Mouse (Mus musculus): ENCODE results near the gene Atad3a.
"Not testable (repeated sequence)": the region's sequence is repeated elsewhere in the genome, so short reads cannot be mapped to it uniquely, and the experiment has no call there.

Atad3a gene

GRCm38 (mm10) chr4:155760613-155761355 is at the start of gene Atad3a:
Gene Atad3a, minus strand, starts transcription at chr4:155761093.
- DNase-seq = peak; percentile 97 to 98

DNA sequence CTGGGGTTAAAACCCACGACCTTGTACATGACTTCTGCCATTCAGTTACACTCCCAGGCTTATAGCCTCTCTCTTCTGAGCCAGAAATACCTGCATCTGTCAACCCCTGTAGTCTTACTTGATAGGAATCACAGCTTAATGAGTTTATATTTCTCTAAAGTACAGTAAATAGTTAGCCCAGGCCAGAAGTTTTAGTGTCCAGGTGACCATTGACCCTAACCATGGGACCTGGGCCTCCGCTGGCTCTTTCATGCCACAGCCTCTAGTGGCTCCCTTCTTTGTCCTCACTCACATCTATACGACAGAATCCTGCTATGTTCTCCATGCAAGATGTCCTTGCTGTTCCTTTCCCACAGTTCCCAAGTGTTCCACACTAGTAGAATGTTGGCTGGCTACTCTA is 46.9 kb upstream of the Atad3a start:
- no peak for DNase-seq

GRCm38 (mm10) chr4:155803340-155804041 is 42.6 kb upstream of the Atad3a start:
- DNase-seq = peak; percentile 93 to 95

- no peak for DNase-seq
Measured at GRCm38 (mm10) chr4:155802741-155803339, 41.9 kb upstream of the Atad3a start, which contains the start of gene Mrpl20. Gene Mrpl20, plus strand, starts transcription at chr4:155802878.

- DNase-seq = no peak
Measured at GRCm38 (mm10) chr4:155802075-155802474, 41.2 kb upstream of the Atad3a start.

- no peak for DNase-seq
Measured at GRCm38 (mm10) chr4:155793730-155794129, 32.8 kb upstream of the Atad3a start.

GRCm38 (mm10) chr4:155791240-155791933 is 30.5 kb upstream of the Atad3a start:
- DNase-seq = no peak

GRCm38 (mm10) chr4:155790650-155791161 is 29.8 kb upstream of the Atad3a start:
- DNase-seq = peak in 1 of 2 experiments; percentile 69

DNA sequence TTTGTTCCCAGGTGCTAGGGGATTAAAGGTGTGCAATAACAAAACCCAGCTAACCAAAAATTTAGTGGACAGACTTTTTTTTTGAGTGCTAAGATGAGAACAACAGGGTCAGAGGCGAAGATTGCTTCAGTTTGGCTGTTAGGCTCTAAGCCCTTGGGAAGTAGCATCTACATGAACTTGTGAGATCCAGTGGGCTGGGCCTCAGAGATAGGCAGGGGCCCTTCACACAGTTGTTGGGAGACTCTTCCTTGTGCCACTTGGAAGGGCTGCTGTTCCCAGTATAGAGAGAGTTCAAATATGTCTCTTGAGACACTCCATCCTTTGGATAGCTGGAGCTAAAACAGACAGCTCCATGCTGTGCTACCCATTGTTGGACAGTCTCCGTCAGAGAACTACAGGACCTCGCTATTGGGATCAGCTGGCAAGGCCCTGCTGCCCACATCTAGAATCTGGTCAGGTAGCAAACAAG is 29.2 kb upstream of the Atad3a start, which contains the start of gene Ankrd65:
TSS of gene Ankrd65 (plus strand) at position 419 of the 469 bp plus-strand sequence.
- DNase-seq = no peak

DNA sequence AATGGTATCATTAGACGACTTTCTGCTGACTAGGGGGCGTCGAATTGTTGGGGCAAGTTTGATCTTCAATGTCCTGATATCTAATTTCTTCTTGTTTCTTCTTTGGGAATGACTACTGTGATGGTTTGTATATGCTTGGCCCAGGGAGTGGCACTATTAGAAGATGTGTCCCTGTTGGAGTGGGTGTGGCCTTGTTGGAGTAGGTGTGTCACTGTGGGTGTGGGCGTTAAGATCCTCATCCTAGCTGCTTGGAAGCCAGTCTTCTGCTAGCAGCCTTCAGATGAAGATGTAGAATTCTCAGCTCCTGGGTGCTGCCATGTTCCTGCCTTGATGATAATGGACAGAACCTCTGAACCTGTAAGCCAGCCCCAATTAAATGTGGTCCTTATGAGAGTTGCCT is 27.9 kb upstream of the Atad3a start:
- DNase-seq = not testable (repeated sequence)

DNA sequence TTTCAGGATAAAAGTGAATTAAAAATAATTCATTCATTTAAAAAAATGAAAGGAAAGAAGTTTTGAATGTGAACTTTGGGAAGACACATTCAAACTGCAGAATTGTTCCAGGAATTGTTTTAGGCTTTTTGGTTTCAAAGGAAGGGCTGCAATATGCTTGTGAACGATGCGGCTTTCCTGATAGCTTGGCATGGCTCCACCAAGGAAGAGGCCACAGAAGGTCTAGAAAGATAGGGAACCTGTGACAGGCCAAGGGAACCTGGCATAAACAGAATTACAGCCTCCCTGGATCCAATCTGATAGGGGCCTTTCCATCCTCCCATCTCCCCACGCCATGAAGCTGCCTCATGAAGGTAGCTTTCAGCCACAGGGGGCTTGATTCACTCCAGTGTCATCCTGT is 27.4 kb upstream of the Atad3a start:
- DNase-seq = no peak

DNA sequence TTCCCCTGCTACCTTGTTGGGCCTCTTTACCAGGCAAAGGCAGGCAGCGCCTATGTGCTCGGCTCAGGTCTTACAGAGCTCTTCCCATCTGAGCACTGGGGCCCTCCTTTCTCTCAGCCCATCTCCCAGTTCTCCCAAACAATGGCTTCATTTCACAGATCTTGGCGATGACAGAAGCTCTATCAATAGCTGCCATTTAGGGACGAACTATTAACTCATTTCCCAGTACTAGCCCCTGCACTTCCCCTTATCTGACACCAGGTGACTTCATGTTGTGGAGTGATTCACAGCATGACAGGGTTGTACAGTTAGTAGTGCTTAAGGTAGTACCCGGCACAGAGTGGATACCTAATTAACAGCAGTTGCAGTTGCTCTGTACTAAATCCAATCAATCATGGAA is 24.9 kb upstream of the Atad3a start, which contains the start of gene Tmem88b:
TSS of gene Tmem88b (minus strand) at position 56 of the 400 bp plus-strand sequence.
- no peak for DNase-seq

DNA sequence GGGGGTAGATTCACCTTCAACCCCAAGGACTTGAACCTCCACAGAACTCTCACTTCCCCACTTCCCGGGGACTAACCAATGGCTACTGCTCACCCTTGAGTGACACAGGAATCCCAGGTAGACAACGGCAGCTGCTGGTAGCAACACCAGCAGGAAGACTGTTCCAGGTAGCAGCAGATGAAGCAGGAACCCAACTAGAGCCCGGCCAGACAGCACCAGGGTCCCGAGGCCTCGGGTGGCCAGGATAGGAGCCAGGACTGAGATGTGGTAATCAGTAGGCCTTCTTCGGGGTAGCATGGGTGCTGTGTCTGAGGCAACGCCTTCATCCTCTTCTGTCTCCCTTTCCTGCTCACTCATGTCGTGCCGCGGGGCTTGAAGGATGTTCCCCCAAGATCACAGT is 24.4 kb upstream of the Atad3a start:
- no peak for DNase-seq

DNA sequence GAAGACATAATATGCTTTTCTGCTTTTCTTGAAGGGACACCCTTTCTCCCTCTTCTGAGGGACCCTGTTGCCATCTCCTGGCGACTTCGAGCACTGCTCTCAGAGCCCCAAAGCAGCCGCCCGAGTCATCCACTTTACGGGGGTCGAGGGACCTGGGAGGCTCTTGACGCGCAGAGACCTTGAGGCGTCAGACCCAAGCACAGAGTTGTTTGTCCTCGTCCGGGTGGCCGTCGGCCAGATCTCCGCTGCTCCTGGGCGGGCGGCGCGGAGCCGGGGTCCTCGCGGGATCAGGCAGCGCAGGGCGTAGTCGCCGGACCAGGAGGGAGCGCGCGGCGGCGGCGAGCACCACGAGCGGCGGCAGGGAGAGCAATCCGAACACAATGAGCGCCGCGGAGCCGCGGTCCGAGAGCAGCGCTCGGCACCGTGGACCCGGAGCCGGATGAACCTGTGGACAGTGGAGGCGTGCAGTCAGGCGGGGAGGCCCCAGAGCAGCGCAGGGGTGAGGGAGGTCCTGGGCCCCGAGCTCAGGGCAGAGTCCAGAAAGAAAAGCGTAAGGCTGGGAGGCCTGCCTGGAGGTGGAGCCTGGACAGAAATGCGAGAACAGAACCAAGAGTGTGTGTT is 23.3 kb upstream of the Atad3a start:
- DNase-seq = peak; percentile 85 to 87

GRCm38 (mm10) chr4:155783486-155784080 is 22.7 kb upstream of the Atad3a start:
- peak; percentile 58 to 68 for DNase-seq

DNA sequence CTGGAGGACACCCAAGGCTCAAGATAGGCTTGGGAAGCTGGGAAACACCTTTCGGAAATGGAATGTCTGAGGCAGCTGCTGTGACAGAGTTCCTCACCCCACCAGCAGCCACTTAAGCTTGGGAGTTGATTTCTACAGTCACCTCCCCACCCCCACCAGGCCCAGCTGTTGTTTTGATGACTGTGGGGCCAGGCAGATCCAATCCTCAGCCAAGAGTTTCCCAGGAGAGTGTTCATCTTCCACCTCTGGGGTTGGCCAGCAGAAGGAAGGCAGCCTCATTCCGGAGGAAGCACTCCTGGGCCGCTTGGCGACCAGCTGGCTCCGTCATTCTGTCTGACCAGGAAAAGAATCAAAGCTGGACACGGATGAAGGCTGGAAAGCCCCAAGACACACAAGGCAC is 20.0 kb upstream of the Atad3a start:
- peak; percentile 61 to 69 for DNase-seq

DNA sequence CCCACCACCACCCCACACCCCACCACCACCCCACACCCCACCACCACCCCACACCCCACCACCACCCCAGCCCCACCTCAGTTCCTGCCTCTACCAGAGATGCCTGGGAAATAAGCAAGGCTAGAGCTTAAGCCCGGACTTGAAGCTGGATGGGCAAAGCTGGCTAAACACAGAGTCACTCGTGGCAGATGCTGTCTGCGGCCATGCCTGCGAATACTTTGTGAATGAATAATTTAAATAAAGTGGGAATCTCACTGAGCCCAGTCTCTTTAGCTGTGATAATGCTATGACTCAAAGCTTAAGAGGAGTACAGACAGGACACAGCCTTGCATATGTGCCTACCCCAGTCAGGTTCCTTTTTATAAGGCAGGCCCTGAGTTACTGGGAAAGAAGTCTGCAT is 18.6 kb upstream of the Atad3a start:
- DNase-seq = no peak

DNA sequence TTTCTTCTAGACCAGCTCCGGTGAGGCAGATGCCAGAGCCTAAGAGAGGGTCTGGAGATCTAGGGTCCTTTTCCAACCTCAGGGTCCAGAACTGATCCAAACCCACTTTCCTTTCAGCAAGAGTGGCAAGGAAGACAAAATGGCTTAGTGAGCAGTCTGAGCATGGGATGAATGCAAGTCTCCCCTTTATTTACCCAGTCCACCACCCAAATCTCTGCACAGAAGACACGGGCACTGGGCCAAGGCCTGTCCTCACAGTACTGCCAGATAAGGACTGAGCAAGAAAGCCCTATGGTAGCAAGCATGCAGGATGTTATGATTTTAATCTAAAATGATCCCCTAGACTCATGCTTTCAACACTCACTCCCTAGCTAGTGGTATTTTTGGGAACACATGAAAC is 16.9 kb upstream of the Atad3a start:
- no peak for DNase-seq

- DNase-seq = no peak
Measured at GRCm38 (mm10) chr4:155776704-155777335, 15.9 kb upstream of the Atad3a start.

GRCm38 (mm10) chr4:155775855-155776254 is 15.0 kb upstream of the Atad3a start:
- DNase-seq = peak; percentile 33 to 62
